Mouse (Mus musculus) urinary bladder, postnatal 25 days (tissue): ENCODE results near the gene Sema4g.
A peak's percentile ranks its signal among the peaks of the same experiment; 100 is the strongest.

Source experiments
- DNase-seq: peaks from one replicate; pipeline ENCODE4 v3.0.0; 2022; ENCODE audit warnings: low spot score

Sema4g gene

GRCm38 (mm10) chr19:45003740-45004516 lies 15.0 kb downstream of the Sema4g start:
- no peak for DNase-seq

- DNase-seq: peak; percentile 57
These were observed 16.5 kb downstream of the Sema4g start, which contains the start of gene Twnk for GRCm38 (mm10) chr19:45005444-45005843. Gene Twnk (plus strand): TSS chr19:45005663.

- peak; percentile 99 for DNase-seq
These were observed 17.2 kb downstream of the Sema4g start, which contains the start of gene Mrpl43 for GRCm38 (mm10) chr19:45005957-45006712. Gene Mrpl43 (minus strand): TSS chr19:45006442.

GRCm38 (mm10) chr19:45007021-45007420 lies 18.1 kb downstream of the Sema4g start:
- no peak for DNase-seq

- no peak for DNase-seq
These were observed 18.7 kb downstream of the Sema4g start for GRCm38 (mm10) chr19:45007425-45008191.

- no peak for DNase-seq
These were observed 21.7 kb downstream of the Sema4g start for GRCm38 (mm10) chr19:45010646-45011045.

- no peak for DNase-seq
These were observed 23.3 kb downstream of the Sema4g start for GRCm38 (mm10) chr19:45012219-45012618.

- no peak for DNase-seq
These were observed 23.7 kb downstream of the Sema4g start for GRCm38 (mm10) chr19:45012636-45013035.

GRCm38 (mm10) chr19:45013581-45014225 lies 24.8 kb downstream of the Sema4g start:
- DNase-seq: no peak

- DNase-seq: no peak
These were observed 25.6 kb downstream of the Sema4g start, which contains the start of gene Lzts2 for GRCm38 (mm10) chr19:45014335-45014971. Gene Lzts2 (plus strand): TSS chr19:45014414.

GRCm38 (mm10) chr19:45014981-45015402 lies 26.1 kb downstream of the Sema4g start:
- peak; percentile 65 for DNase-seq

- peak; percentile 52 for DNase-seq
These were observed 26.8 kb downstream of the Sema4g start for GRCm38 (mm10) chr19:45015518-45016281.

- peak; percentile 55 for DNase-seq
These were observed 27.7 kb downstream of the Sema4g start for GRCm38 (mm10) chr19:45016341-45017215.

- peak; percentile 75 for DNase-seq
These were observed 28.4 kb downstream of the Sema4g start for GRCm38 (mm10) chr19:45017216-45017771.

- peak; percentile 86 for DNase-seq
These were observed 29.0 kb downstream of the Sema4g start for GRCm38 (mm10) chr19:45017909-45018308.

- peak; percentile 37 for DNase-seq
These were observed 29.5 kb downstream of the Sema4g start for GRCm38 (mm10) chr19:45018351-45018831.

- DNase-seq: peak; percentile 36
These were observed 31.4 kb downstream of the Sema4g start for GRCm38 (mm10) chr19:45020348-45020747.

- DNase-seq: no peak
These were observed 32.5 kb downstream of the Sema4g start for GRCm38 (mm10) chr19:45021362-45021761.

GRCm38 (mm10) chr19:45023993-45024392 lies 35.1 kb downstream of the Sema4g start:
- no peak for DNase-seq
